Mouse (Mus musculus) heart, embryonic 14.5 days (tissue): ENCODE results near the gene Lrrc8c. TPM values are rescaled to one million over a fixed set of nuclear protein-coding genes. Genes with fewer than 3 reads are reported as not detected.

ENCODE experiments used
- ATAC-seq: fragments of 200-750 bp; cut with Nextera tagmentation; 2 replicates; pipeline ENCODE4 v1.8.0; 2017; ENCODE audit warnings: low read depth, moderate TSS enrichment; ENCODE audit not compliant: insufficient number of reproducible peaks, insufficient read depth, low FRiP score
- H3K27ac ChIP-seq, 2 experiments: fragments of 200-500 bp in 1 of 2; fragments of 300-500 bp in 1 of 2; sonication (generic) in 1 of 2; replicated peaks in 1 of 2; 2 replicates each; pipeline ENCODE4 v1.5.1; 2012 to 2014; ENCODE audit warnings: low read depth in 2 of 2, low read length in 2 of 2, control low read depth in 1 of 2, mild to moderate bottlenecking in 1 of 2, mixed read lengths in 1 of 2; ENCODE audit not compliant: control insufficient read depth in 1 of 2, insufficient read depth in 1 of 2
- H3K27me3 ChIP-seq: fragments of 300-500 bp; sonication (generic); 2 replicates; pipeline ENCODE4 v1.6.1; 2014; ENCODE audit warnings: mild to moderate bottlenecking, low read length, control low read depth; ENCODE audit not compliant: control insufficient read depth, insufficient read depth
- H3K36me3 ChIP-seq: fragments of 300-500 bp; sonication (generic); 2 replicates; pipeline ENCODE4 v1.6.1; 2014; ENCODE audit warnings: mild to moderate bottlenecking, control low read depth, low read length, mixed read lengths; ENCODE audit not compliant: control insufficient read depth, insufficient read depth
- H3K4me1 ChIP-seq, 2 experiments: fragments of 200-500 bp in 1 of 2; fragments of 300-500 bp in 1 of 2; sonication (generic) in 1 of 2; 2 replicates each; pipeline ENCODE4 v1.6.1; 2012 to 2014; ENCODE audit warnings: low read length in 2 of 2, control low read depth in 1 of 2, mixed read lengths in 1 of 2; ENCODE audit not compliant: control insufficient read depth in 2 of 2, insufficient read depth in 2 of 2
- H3K4me2 ChIP-seq: fragments of 300-500 bp; sonication (generic); 2 replicates; pipeline ENCODE4 v1.6.1; 2014; ENCODE audit warnings: mild to moderate bottlenecking, low read length
- H3K4me3 ChIP-seq, 2 experiments: fragments of 200-500 bp in 1 of 2; fragments of 300-500 bp in 1 of 2; sonication (generic) in 1 of 2; 2 replicates each; pipeline ENCODE4 v1.5.1; 2012 to 2014; ENCODE audit warnings: low read length in 2 of 2, mild to moderate bottlenecking in 2 of 2, control low read depth in 1 of 2, low read depth in 1 of 2, moderate library complexity in 1 of 2; ENCODE audit not compliant: control insufficient read depth in 1 of 2, insufficient read depth in 1 of 2
- H3K9ac ChIP-seq: fragments of 300-500 bp; sonication (generic); 2 replicates; pipeline ENCODE4 v1.6.1; 2014; ENCODE audit warnings: mild to moderate bottlenecking, low read length
- H3K9me3 ChIP-seq: fragments of 300-500 bp; sonication (generic); 2 replicates; pipeline ENCODE4 v1.6.1; 2016; ENCODE audit warnings: low read length, control low read depth; ENCODE audit not compliant: control insufficient read depth
- WGBS: fragments of 180-500 bp; shearing (Covaris S2); extraction: QIAGEN DNeasy Blood & Tissue Kit; methylation state at CpG from one replicate; pipeline ENCODE4 v1.1.7; 2014; 5-methylcytosine and 5-hydroxymethylcytosine counted together
- polyA plus RNA-seq: library from polyadenylated mRNA; unstranded; fragments of >200 nt; fragmentation: Nextera tagmentation; extraction: Ambion mirVana; gene quantifications from 2 replicates; pipeline ENCODE4 v1.2.1, GENCODE M21; 2014

The Lrrc8c gene
- polyA plus RNA-seq, 1 experiment from 2014 or later: 21.7 TPM

- Histone ChIP-seq H3K4me2 (no peak overlapping the region), H3K9me3 (no peaks in the 10 kb centered on the region), H3K4me1 (peaks cover 10 to 13% of the 10 kb centered on the region in 2 experiments; a peak in 3 of 4 replicates), H3K9ac (peak overlapping the region; percentile 49; the same call in 1 of the 2 replicates), H3K36me3 (no peaks in the 10 kb centered on the region), H3K4me3 (no peak overlapping the region), H3K27me3 (no peaks in the 10 kb centered on the region), H3K27ac (peak overlapping the region; percentile 83 to 87)
- no peak for ATAC-seq
- 30% methylated on average over 7 of the region's 7 CpGs for WGBS
Observed at GRCm38 (mm10) chr5:105648648-105649287, 129.6 kb downstream of the Lrrc8c start.

- no peaks in the 10 kb centered on the region for H3K36me3 ChIP-seq
- H3K9me3 ChIP-seq: no peaks in the 10 kb centered on the region
- H3K4me1 ChIP-seq: peaks cover 10 to 16% of the 10 kb centered on the region in 2 experiments; a peak in 3 of 4 replicates
- peak; percentile 62 for ATAC-seq
- H3K27ac ChIP-seq: peak overlapping the region; percentile 83 to 87
- 61% methylated on average over 10 of the region's 10 CpGs for WGBS
- no peak overlapping the region for H3K4me2 ChIP-seq
- H3K4me3 ChIP-seq: no peak overlapping the region
- H3K9ac ChIP-seq: no peak overlapping the region
- no peaks in the 10 kb centered on the region for H3K27me3 ChIP-seq
Observed at GRCm38 (mm10) chr5:105649514-105650001, 130.4 kb downstream of the Lrrc8c start.

- 82% methylated on average over 8 of the region's 8 CpGs for WGBS
- H3K4me2 ChIP-seq: no peak overlapping the region
Observed at GRCm38 (mm10) chr5:105650728-105651479, 131.7 kb downstream of the Lrrc8c start.

GRCm38 (mm10) chr5:105651561-105651991 lies 132.4 kb downstream of the Lrrc8c start:
- ATAC-seq: no peak
- no peak overlapping the region; the same call in 1 of the 2 replicates for H3K9ac ChIP-seq
- H3K4me2 ChIP-seq: no peak overlapping the region
- H3K27ac ChIP-seq: no peak overlapping the region
- no peaks in the 10 kb centered on the region for H3K27me3 ChIP-seq
- no peaks in the 10 kb centered on the region for H3K9me3 ChIP-seq
- 54% methylated on average over 11 of the region's 11 CpGs for WGBS
- peaks cover 10 to 17% of the 10 kb centered on the region in 2 experiments; a peak in 3 of 4 replicates for H3K4me1 ChIP-seq
- H3K4me3 ChIP-seq: no peak overlapping the region
- H3K36me3 ChIP-seq: no peaks in the 10 kb centered on the region

More at GRCm38 (mm10) chr5:105650728-105651479, 131.7 kb downstream of the Lrrc8c start:
- Histone ChIP-seq H3K9ac (no peak overlapping the region), H3K4me3 (no peak overlapping the region), H3K9me3 (no peaks in the 10 kb centered on the region), H3K4me1 (peaks cover 10 to 17% of the 10 kb centered on the region in 2 experiments; a peak in 3 of 4 replicates), H3K27me3 (no peaks in the 10 kb centered on the region), H3K36me3 (no peaks in the 10 kb centered on the region), H3K27ac (no peak overlapping the region)
- ATAC-seq: no peak

- peaks cover 0 to 6% of the 10 kb centered on the region in 2 experiments; a peak in 2 of 4 replicates for H3K4me1 ChIP-seq
Observed at GRCm38 (mm10) chr5:105654237-105655063, 135.3 kb downstream of the Lrrc8c start.

GRCm38 (mm10) chr5:105655100-105655734 lies 136.0 kb downstream of the Lrrc8c start:
- ATAC-seq: no peak

More at GRCm38 (mm10) chr5:105654237-105655063, 135.3 kb downstream of the Lrrc8c start:
- Histone ChIP-seq H3K9ac (no peak overlapping the region), H3K27me3 (no peaks in the 10 kb centered on the region), H3K4me3 (no peak overlapping the region), H3K27ac (no peak overlapping the region), H3K9me3 (no peaks in the 10 kb centered on the region), H3K4me2 (no peak overlapping the region), H3K36me3 (no peaks in the 10 kb centered on the region)
- 24% methylated on average over 15 of the region's 15 CpGs for WGBS
- ATAC-seq: no peak

More at GRCm38 (mm10) chr5:105655100-105655734, 136.0 kb downstream of the Lrrc8c start:
- WGBS: 69% methylated on average over 12 of the region's 12 CpGs
- Histone ChIP-seq H3K9ac (no peak overlapping the region), H3K27me3 (no peaks in the 10 kb centered on the region), H3K36me3 (no peaks in the 10 kb centered on the region), H3K4me2 (no peak overlapping the region), H3K27ac (no peak overlapping the region), H3K9me3 (no peaks in the 10 kb centered on the region), H3K4me3 (no peak overlapping the region), H3K4me1 (peaks cover 0 to 4% of the 10 kb centered on the region in 2 experiments; a peak in 2 of 4 replicates)
